Mouse (Mus musculus) heart, postnatal 0 days (tissue): ENCODE measurements around the gene Zfp866. TPM values are rescaled to one million over a fixed set of nuclear protein-coding genes. Genes with fewer than 3 reads are reported as not detected.
A peak's percentile ranks its signal among the peaks of the same experiment; 100 is the strongest.

ENCODE experiments used
- ATAC-seq: fragments of 200-750 bp; cut with Nextera tagmentation; 2 replicates; pipeline ENCODE4 v1.8.0; 2017; ENCODE audit warnings: low read depth, moderate number of reproducible peaks, moderate library complexity; ENCODE audit not compliant: insufficient read depth
- DNase-seq: peaks from one replicate; pipeline ENCODE4 v3.0.0-alpha.2; 2016; ENCODE audit warnings: low spot score
- H3K27ac ChIP-seq: fragments of 300-500 bp; sonication (generic); 2 replicates; pipeline ENCODE4 v1.5.1; 2014; ENCODE audit warnings: low read depth, mild to moderate bottlenecking
- H3K27me3 ChIP-seq: fragments of 300-500 bp; sonication (generic); 2 replicates; pipeline ENCODE4 v1.6.1; 2014; ENCODE audit warnings: low read length, mixed read lengths; ENCODE audit not compliant: control insufficient read depth, insufficient read depth
- H3K36me3 ChIP-seq: fragments of 300-500 bp; sonication (generic); replicated peaks from 2 replicates; pipeline ENCODE4 v1.6.1; 2014; ENCODE audit warnings: low read length, mixed read lengths; ENCODE audit not compliant: control insufficient read depth, insufficient read depth
- H3K4me1 ChIP-seq: fragments of 300-500 bp; sonication (generic); 2 replicates; pipeline ENCODE4 v1.6.1; 2014; ENCODE audit warnings: antibody characterized with exemption; ENCODE audit not compliant: control insufficient read depth, insufficient read depth
- H3K4me2 ChIP-seq: fragments of 300-500 bp; sonication (generic); 2 replicates; pipeline ENCODE4 v1.6.1; 2014; ENCODE audit warnings: low read depth, mild to moderate bottlenecking, low read length, moderate library complexity
- H3K4me3 ChIP-seq: fragments of 300-500 bp; sonication (generic); 2 replicates; pipeline ENCODE4 v1.5.1; 2014; ENCODE audit warnings: low read depth, low read length
- H3K9ac ChIP-seq: fragments of 300-500 bp; sonication (generic); replicated peaks from 2 replicates; pipeline ENCODE4 v1.6.1; 2014; ENCODE audit warnings: low read depth, low read length, mixed read lengths
- H3K9me3 ChIP-seq: fragments of 300-500 bp; sonication (generic); replicated peaks from 2 replicates; pipeline ENCODE4 v1.6.1; 2016; ENCODE audit warnings: low read length; ENCODE audit not compliant: control insufficient read depth
- CTCF ChIP-seq: IDR thresholded peaks from 2 replicates; pipeline ENCODE4 v1.5.1; 2016; ENCODE audit warnings: antibody characterized with exemption, control low read depth, low read depth
- EP300 ChIP-seq: IDR thresholded peaks from 2 replicates; pipeline ENCODE4 v1.6.1; 2016; ENCODE audit warnings: antibody characterized with exemption, low read depth
- WGBS: fragments of 180-500 bp; shearing (Covaris S2); extraction: QIAGEN DNeasy Blood & Tissue Kit; methylation state at CpG from one replicate; pipeline ENCODE4 v1.1.7; 2014; 5-methylcytosine and 5-hydroxymethylcytosine counted together
- polyA plus RNA-seq: library from polyadenylated mRNA; unstranded; fragments of >200 nt; fragmentation: Nextera tagmentation; extraction: Ambion mirVana; gene quantifications from 2 replicates; pipeline ENCODE4 v1.2.1, GENCODE M21; 2015
- total RNA-seq: library from RNA; depleted of rRNA; stranded (reverse); fragments of >200 nt; gene quantifications from 2 replicates; pipeline ENCODE4 v1.2.3, GENCODE M21; 2014; ENCODE audit warnings: low replicate concordance

Zfp866 gene
- total and polyA plus RNA-seq, 2 experiments from 2014 or later: 9.2 to 20.5 TPM

DNA sequence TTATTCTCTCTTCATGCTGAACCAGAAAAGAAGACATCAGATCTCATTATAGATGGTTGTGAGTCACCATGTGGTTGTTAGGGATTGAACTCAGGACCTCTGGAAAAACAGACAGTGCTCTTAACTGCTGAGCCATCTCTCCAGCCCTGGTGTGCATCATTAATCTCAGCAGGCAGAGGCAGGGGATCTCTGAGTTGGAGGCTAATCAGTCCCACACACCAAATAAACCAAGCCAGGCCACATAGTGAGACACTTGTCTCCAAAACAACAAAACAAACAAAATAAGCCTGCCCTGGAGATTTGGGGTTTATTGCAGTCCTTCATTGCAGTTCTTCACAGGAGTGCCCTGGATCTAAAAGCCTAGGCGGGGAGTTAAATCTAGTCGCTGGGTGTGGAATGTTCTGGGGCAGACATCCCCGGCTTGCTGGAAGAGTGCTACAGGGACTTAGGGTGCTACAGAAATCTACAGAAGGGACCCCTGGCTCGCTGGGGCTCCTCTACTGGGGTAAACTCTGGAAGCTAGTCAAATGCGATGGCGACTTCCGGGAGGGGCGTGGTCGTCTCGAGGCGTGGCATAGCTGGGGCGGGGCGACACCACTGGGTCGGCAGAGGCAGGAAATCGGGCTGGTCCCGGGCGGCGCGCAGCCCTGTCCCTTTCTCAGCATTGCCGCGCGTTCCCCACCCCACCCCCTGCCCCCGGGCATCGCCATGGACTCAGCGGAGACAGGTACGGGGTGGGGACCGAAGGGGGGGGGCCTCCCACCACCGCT lies 17.3 kb upstream of the Zfp866 start, which contains the start of gene Gmip:
TSS of gene Gmip (plus strand) at position 586 of the 770 bp plus-strand sequence.
- Histone ChIP-seq H3K4me3 (peak within 1 kb of the TSS; percentile 67), H3K36me3 (peaks cover 44% of the 10 kb centered on the region), H3K4me2 (peak within 1 kb of the TSS; percentile 92), H3K4me1 (0 out of 2 replicates have a peak, but pooled peaks cover 6% of the 10 kb centered on the region), H3K9me3 (no peaks in the 10 kb centered on the region), H3K27me3 (no peaks in the 10 kb centered on the region), H3K27ac (no peak within 1 kb of the TSS), H3K9ac (peak within 1 kb of the TSS; percentile 64)
- no peak for TF ChIP-seq EP300
- TF ChIP-seq CTCF: no peak
- ATAC-seq (peak; percentile 74; the same call in 1 of the 2 replicates), DNase-seq (peak; percentile 52)
- WGBS: 6% methylated on average over 28 of the region's 28 CpGs

DNA sequence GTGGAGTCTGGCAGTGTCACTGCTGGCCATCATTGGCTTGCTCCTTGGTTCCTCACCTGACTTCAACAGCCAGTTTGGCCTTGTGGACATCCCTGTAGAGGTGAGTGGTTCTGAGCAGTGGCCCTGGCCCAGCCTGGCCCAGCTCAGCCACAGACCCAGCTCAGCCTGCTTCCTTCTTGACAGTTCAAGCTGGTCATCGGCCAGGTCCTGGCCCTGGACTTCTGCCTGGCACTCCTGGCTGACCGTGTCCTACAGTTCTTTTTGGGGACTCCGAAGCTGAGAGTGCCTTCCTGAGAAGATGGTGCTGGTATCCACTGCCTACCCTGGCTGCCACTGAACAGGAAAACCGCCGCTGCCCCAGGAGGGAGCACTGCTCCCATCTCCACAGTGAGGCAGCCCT lies 16.3 kb upstream of the Zfp866 start:
- Histone ChIP-seq H3K9me3 (no peaks in the 10 kb centered on the region), H3K4me1 (0 out of 2 replicates have a peak, but pooled peaks cover 6% of the 10 kb centered on the region), H3K27ac (no peak overlapping the region), H3K36me3 (peaks cover 55% of the 10 kb centered on the region), H3K4me3 (no peak overlapping the region), H3K27me3 (no peaks in the 10 kb centered on the region), H3K4me2 (no peak overlapping the region), H3K9ac (no peak overlapping the region)
- DNase-seq (no peak), ATAC-seq (no peak)
- WGBS: 90% methylated on average over 5 of the region's 5 CpGs
- TF ChIP-seq EP300: no peak
- TF ChIP-seq CTCF: no peak

DNA sequence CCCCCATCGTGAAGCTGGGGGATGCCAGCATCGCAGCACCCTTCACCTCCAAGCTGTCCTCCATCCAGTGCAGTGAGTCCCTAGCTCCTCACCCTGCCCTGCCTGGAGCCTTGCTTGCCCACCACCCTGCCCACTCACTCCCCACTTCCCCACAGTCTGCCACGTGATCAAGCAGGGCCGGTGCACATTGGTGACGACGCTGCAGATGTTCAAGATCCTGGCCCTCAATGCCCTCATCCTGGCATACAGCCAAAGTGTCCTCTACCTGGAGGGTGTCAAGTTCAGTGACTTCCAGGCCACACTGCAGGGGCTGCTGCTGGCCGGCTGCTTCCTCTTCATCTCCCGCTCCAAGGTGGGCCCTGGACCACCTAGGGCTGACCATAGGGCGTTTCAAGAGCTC lies 14.5 kb upstream of the Zfp866 start:
- Histone ChIP-seq H3K4me2 (no peak overlapping the region), H3K9ac (no peak overlapping the region), H3K27ac (no peak overlapping the region), H3K4me1 (0 out of 2 replicates have a peak, but pooled peaks cover 6% of the 10 kb centered on the region), H3K9me3 (no peaks in the 10 kb centered on the region), H3K36me3 (peaks cover 72% of the 10 kb centered on the region), H3K4me3 (no peak overlapping the region), H3K27me3 (no peaks in the 10 kb centered on the region)
- 82% methylated on average over 9 of the region's 9 CpGs for WGBS
- DNase-seq: no peak
- no peak for TF ChIP-seq CTCF
- no peak for TF ChIP-seq EP300
- ATAC-seq: no peak

GRCm38 (mm10) chr8:69805086-69805485 lies 14.1 kb upstream of the Zfp866 start:
- TF ChIP-seq EP300 (no peak), CTCF (no peak)
- H3K9me3 ChIP-seq: no peaks in the 10 kb centered on the region
- ATAC-seq (no peak), DNase-seq (no peak)
- WGBS: 91% methylated on average over 10 of the region's 10 CpGs
- H3K9ac ChIP-seq: no peak overlapping the region
- H3K4me2 ChIP-seq: no peak overlapping the region
- H3K4me1 ChIP-seq: 0 out of 2 replicates have a peak, but pooled peaks cover 6% of the 10 kb centered on the region
- H3K27me3 ChIP-seq: no peaks in the 10 kb centered on the region
- no peak overlapping the region for H3K27ac ChIP-seq
- peaks cover 76% of the 10 kb centered on the region for H3K36me3 ChIP-seq
- no peak overlapping the region for H3K4me3 ChIP-seq

GRCm38 (mm10) chr8:69804537-69804936 lies 13.6 kb upstream of the Zfp866 start:
- H3K4me3 ChIP-seq: no peak overlapping the region
- DNase-seq: no peak
- no peak overlapping the region for H3K9ac ChIP-seq
- no peaks in the 10 kb centered on the region for H3K9me3 ChIP-seq
- H3K4me2 ChIP-seq: no peak overlapping the region
- no peak for TF ChIP-seq EP300
- ATAC-seq: no peak
- peaks cover 82% of the 10 kb centered on the region for H3K36me3 ChIP-seq
- no peak overlapping the region for H3K27ac ChIP-seq
- H3K27me3 ChIP-seq: no peaks in the 10 kb centered on the region
- WGBS: 92% methylated on average over 6 of the region's 6 CpGs
- H3K4me1 ChIP-seq: 0 out of 2 replicates have a peak, but pooled peaks cover 6% of the 10 kb centered on the region
